Comparison of ENCODE assay signal across 9 mouse cellular contexts in the genomic region with DNA sequence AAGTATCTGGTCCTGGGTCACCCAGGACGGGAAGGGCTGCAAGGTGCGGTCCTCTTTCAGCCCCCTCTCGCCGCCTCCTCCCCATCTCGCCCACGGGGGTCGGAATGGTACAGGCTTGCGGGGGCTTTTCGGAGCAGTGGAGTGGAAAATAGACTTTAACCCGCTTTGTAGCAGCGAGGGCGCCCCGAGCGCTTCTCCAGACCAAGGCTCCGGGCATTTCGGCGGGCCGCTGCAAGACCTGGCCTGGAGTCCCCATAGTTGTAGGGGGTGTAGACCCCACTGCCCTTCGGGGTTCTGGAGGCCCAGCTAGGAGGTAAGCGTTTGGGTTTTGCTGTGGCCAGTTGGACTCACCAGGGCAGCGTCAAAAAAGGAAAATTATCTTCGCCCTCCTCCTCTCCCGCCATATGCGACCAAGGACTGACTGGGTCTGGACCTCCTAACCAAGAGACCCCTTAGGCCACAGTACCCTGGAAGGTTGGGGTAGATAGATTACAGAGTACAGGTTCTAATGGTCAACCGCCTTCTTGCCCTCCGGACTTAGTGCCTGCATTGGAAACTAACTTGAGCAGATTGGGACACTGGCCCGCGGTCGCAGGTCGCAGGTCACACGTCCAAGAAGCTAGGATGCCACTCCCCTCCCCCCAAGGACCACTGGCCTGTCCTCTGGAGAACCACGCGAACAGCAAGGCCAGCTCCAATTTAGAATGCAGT. TPM values are rescaled to one million over a fixed set of nuclear protein-coding genes. Genes with fewer than 3 reads are reported as not detected.
DNase-seq lines count a peak whose midpoint lies in the region; ATAC-seq and TF ChIP-seq lines count a peak whose summit lies in the region.
"Had no signal": no experiment of that assay in that cellular context is flagged by ENCODE, and none has a peak within 500 bp of the region (broad histone marks: within the 10 kb centered on the region; RNA-seq: fewer than 3 reads in every experiment).

No protein-coding gene starts in this region.

- no peak overlapping the region for H3K9ac ChIP-seq in heart, embryonic 15.5 days
- H3K9ac ChIP-seq in midbrain, embryonic 11.5 days (ENCODE audit: low read length) = no peak overlapping the region

- intact Hi-C loops in gastrocnemius, adult 2 months (cut with DNase I) = no loop called here

- peaks cover 39% of the 10 kb centered on the region for H3K4me1 ChIP-seq in heart, embryonic 15.5 days (replicated peaks)
- H3K4me1 ChIP-seq in midbrain, embryonic 11.5 days (ENCODE audit: control insufficient read depth, insufficient read depth, low read length) = peaks cover 29% of the 10 kb centered on the region

- H3K36me3 ChIP-seq in heart, embryonic 15.5 days = no peaks in the 10 kb centered on the region
- H3K36me3 ChIP-seq in midbrain, embryonic 11.5 days (ENCODE audit: control insufficient read depth, insufficient read depth, low read length) = no peaks in the 10 kb centered on the region

- H3K4me2 ChIP-seq in heart, embryonic 15.5 days = peak overlapping the region; percentile 39
- H3K4me2 ChIP-seq in midbrain, embryonic 11.5 days = peak overlapping the region; percentile 36

- TF ChIP-seq CTCF in gastrocnemius, adult 2 months (IDR thresholded peaks at IDR 0.05) = no peak

- no peaks in the 10 kb centered on the region for H3K9me3 ChIP-seq in heart, embryonic 15.5 days (replicated peaks)
- no peaks in the 10 kb centered on the region for H3K9me3 ChIP-seq in midbrain, embryonic 11.5 days (ENCODE audit: control insufficient read depth, low read length)

- peak overlapping the region; percentile 18; the same call in 1 of the 2 replicates for H3K4me3 ChIP-seq in heart, embryonic 15.5 days
- H3K4me3 ChIP-seq in midbrain, embryonic 11.5 days (ENCODE audit: low read depth, low read length) = peak overlapping the region; percentile 20; the same call in 1 of the 2 replicates
- no peak overlapping the region for H3K4me3 ChIP-seq in gastrocnemius, adult 2 months

- ATAC-seq in heart, embryonic 15.5 days (replicated peaks; ENCODE audit: insufficient number of reproducible peaks, insufficient read depth, low FRiP score, low read depth) = no peak
- ATAC-seq in midbrain, embryonic 11.5 days (ENCODE audit: low FRiP score) = no peak; the same call in 1 of the 2 replicates

- no peak overlapping the region for H3K27ac ChIP-seq in heart, embryonic 15.5 days
- no peak overlapping the region for H3K27ac ChIP-seq in midbrain, embryonic 11.5 days (ENCODE audit: low read depth, low read length)
- no peak overlapping the region for H3K27ac ChIP-seq in gastrocnemius, adult 2 months

- WGBS in heart, embryonic 15.5 days = 4% methylated on average over 33 of the region's 33 CpGs
- 2% methylated on average over 32 of the region's 33 CpGs for WGBS in midbrain, embryonic 11.5 days

- DNase-seq in heart, adult 9 months (ENCODE audit: low spot score in 2 of 2) = no peak
- peak; percentile 57 for DNase-seq in embryo, embryonic 11 days
- peak; percentile 75 for DNase-seq in kidney, adult 11 months
- peak; percentile 95 for DNase-seq in midbrain, embryonic 11.5 days (ENCODE audit: low spot score, missing footprints)
- no peak for DNase-seq in gastrocnemius, adult 2 months
- no peak for DNase-seq in right cerebral cortex, postnatal 25 days
- DNase-seq in cerebellum, adult 8-10 months = no peak

- peaks cover 81% of the 10 kb centered on the region for H3K27me3 ChIP-seq in heart, embryonic 15.5 days
- peaks cover 67% of the 10 kb centered on the region for H3K27me3 ChIP-seq in midbrain, embryonic 11.5 days (ENCODE audit: control insufficient read depth, insufficient read depth, low read length)

RNA-seq across cellular contexts. Expression of gene Emx1, which starts 1.1 kb away (rescaled TPM):
- polyA plus RNA-seq in heart, embryonic 15.5 days (2015; fragmentation: Nextera tagmentation; extraction: Ambion mirVana) = not detected in 2 replicates
- polyA plus RNA-seq in midbrain, embryonic 11.5 days (2014; fragmentation: Nextera tagmentation; extraction: Ambion mirVana) = 2.7 and 3.6 TPM in 2 replicates
- total RNA-seq in gastrocnemius, adult 2 months (2021) = not detected
- total RNA-seq: gastrocnemius, postnatal 4 days had no signal

RNA-seq across cellular contexts. Expression of gene Spr, which starts 48.6 kb away (rescaled TPM):
- polyA plus RNA-seq in heart, embryonic 15.5 days (2015; fragmentation: Nextera tagmentation; extraction: Ambion mirVana) = 51.1 and 54.4 TPM in 2 replicates
- polyA plus RNA-seq in midbrain, embryonic 11.5 days (2014; fragmentation: Nextera tagmentation; extraction: Ambion mirVana) = 41.1 and 45.5 TPM in 2 replicates
- total RNA-seq in gastrocnemius, adult 2 months (2021) = 10 to 100 TPM; 40.7 to 57.9 TPM

Comparison
In these comparisons a context has a peak if more than half of its experiments do, and no peak if none do; other contexts are left out.
1. DNase-seq: peak in embryo, embryonic 11 days (single experiment), kidney, adult 11 months (single experiment) and midbrain, embryonic 11.5 days (single experiment); none in heart, adult 9 months (0 of 2), gastrocnemius, adult 2 months (single experiment), right cerebral cortex, postnatal 25 days (single experiment) and cerebellum, adult 8-10 months (single experiment).